Mouse (Mus musculus) midbrain, embryonic 15.5 days (tissue): ENCODE results near the gene Tmem200a. TPM values are rescaled to one million over a fixed set of nuclear protein-coding genes. Genes with fewer than 3 reads are reported as not detected.
"Not testable (repeated sequence)": the region's sequence is repeated elsewhere in the genome, so short reads cannot be mapped to it uniquely, and the experiment has no call there.

Source experiments
- ATAC-seq: fragments of 200-750 bp; cut with Nextera tagmentation; replicated peaks from 2 replicates; pipeline ENCODE4 v1.8.0; 2017; ENCODE audit warnings: moderate TSS enrichment
- H3K27ac ChIP-seq: fragments of 300-500 bp; sonication (generic); 2 replicates; pipeline ENCODE4 v1.5.1; 2015; ENCODE audit warnings: mild to moderate bottlenecking, inconsistent platforms
- H3K27me3 ChIP-seq: fragments of 300-500 bp; sonication (generic); replicated peaks from 2 replicates; pipeline ENCODE4 v1.6.1; 2015; ENCODE audit warnings: inconsistent platforms
- H3K36me3 ChIP-seq: fragments of 300-500 bp; sonication (generic); replicated peaks from 2 replicates; pipeline ENCODE4 v1.6.1; 2015; ENCODE audit warnings: inconsistent platforms
- H3K4me1 ChIP-seq: fragments of 300-500 bp; sonication (generic); 2 replicates; pipeline ENCODE4 v1.6.1; 2015; ENCODE audit warnings: inconsistent platforms
- H3K4me2 ChIP-seq: fragments of 300-500 bp; sonication (generic); 2 replicates; pipeline ENCODE4 v1.6.1; 2015; ENCODE audit warnings: inconsistent platforms, mild to moderate bottlenecking, moderate library complexity
- H3K4me3 ChIP-seq: fragments of 300-500 bp; sonication (generic); 2 replicates; pipeline ENCODE4 v1.5.1; 2015; ENCODE audit warnings: mild to moderate bottlenecking, inconsistent platforms
- H3K9ac ChIP-seq: fragments of 300-500 bp; sonication (generic); 2 replicates; pipeline ENCODE4 v1.6.1; 2015; ENCODE audit warnings: mild to moderate bottlenecking, inconsistent platforms
- H3K9me3 ChIP-seq: fragments of 300-500 bp; sonication (generic); 2 replicates; pipeline ENCODE4 v1.6.1; 2016; ENCODE audit warnings: inconsistent platforms
- WGBS: fragments of 180-500 bp; shearing (Covaris S2); methylation state at CpG from one replicate; pipeline ENCODE4 v1.1.7; 2015; ENCODE audit warnings: mixed read lengths; 5-methylcytosine and 5-hydroxymethylcytosine counted together
- polyA plus RNA-seq: library from polyadenylated mRNA; unstranded; fragments of >200 nt; fragmentation: Nextera tagmentation; extraction: Ambion mirVana; gene quantifications from 2 replicates; pipeline ENCODE4 v1.2.1, GENCODE M21; 2015

Tmem200a gene
- polyA plus RNA-seq, 1 experiment from 2014 or later: 35.6 TPM

GRCm38 (mm10) chr10:25920640-25921278 lies 158.1 kb downstream of the Tmem200a start:
- H3K36me3 ChIP-seq: no peaks in the 10 kb centered on the region
- no peaks in the 10 kb centered on the region for H3K9me3 ChIP-seq
- H3K4me1 ChIP-seq: peaks cover 5% of the 10 kb centered on the region; the same call in 1 of the 2 replicates
- ATAC-seq: peak; percentile 66; the same call in 1 of the 2 replicates
- 18% methylated on average over 4 of the region's 4 CpGs for WGBS
- H3K27me3 ChIP-seq: no peaks in the 10 kb centered on the region
- H3K4me3 ChIP-seq: no peak overlapping the region
- no peak overlapping the region for H3K4me2 ChIP-seq
- H3K27ac ChIP-seq: no peak overlapping the region
- no peak overlapping the region for H3K9ac ChIP-seq

- WGBS: 88% methylated on average over 2 of the region's 2 CpGs
- H3K36me3 ChIP-seq: no peaks in the 10 kb centered on the region
- H3K27ac ChIP-seq: no peak overlapping the region
- H3K9me3 ChIP-seq: no peaks in the 10 kb centered on the region
- H3K4me1 ChIP-seq: peaks cover 5% of the 10 kb centered on the region; the same call in 1 of the 2 replicates
- H3K4me2 ChIP-seq: no peak overlapping the region
- H3K9ac ChIP-seq: no peak overlapping the region
- no peak overlapping the region for H3K4me3 ChIP-seq
- H3K27me3 ChIP-seq: no peaks in the 10 kb centered on the region
- ATAC-seq: no peak
These were observed 160.7 kb downstream of the Tmem200a start for GRCm38 (mm10) chr10:25918103-25918502.

- ATAC-seq: no peak; the same call in 1 of the 2 replicates
- Histone ChIP-seq H3K4me1 (no peaks in the 10 kb centered on the region), H3K36me3 (no peaks in the 10 kb centered on the region), H3K9me3 (no peaks in the 10 kb centered on the region), H3K27ac (no peak overlapping the region), H3K9ac (no peak overlapping the region), H3K4me2 (no peak overlapping the region), H3K4me3 (no peak overlapping the region), H3K27me3 (no peaks in the 10 kb centered on the region)
- 27% methylated on average over 6 of the region's 6 CpGs for WGBS
These were observed 168.6 kb downstream of the Tmem200a start for GRCm38 (mm10) chr10:25910270-25910669.

- 23% methylated on average over 10 of the region's 10 CpGs for WGBS
- 0 out of 2 replicates have a peak, but pooled peaks have one; percentile 65 for ATAC-seq
- Histone ChIP-seq H3K4me2 (no peak overlapping the region), H3K9ac (no peak overlapping the region), H3K27ac (no peak overlapping the region), H3K4me3 (no peak overlapping the region), H3K4me1 (no peaks in the 10 kb centered on the region), H3K9me3 (no peaks in the 10 kb centered on the region), H3K36me3 (no peaks in the 10 kb centered on the region), H3K27me3 (no peaks in the 10 kb centered on the region)
These were observed 170.5 kb downstream of the Tmem200a start for GRCm38 (mm10) chr10:25908027-25909012.

- H3K4me3 ChIP-seq, H3K36me3 ChIP-seq, H3K4me1 ChIP-seq, H3K27ac ChIP-seq, H3K4me2 ChIP-seq, H3K27me3 ChIP-seq, H3K9me3 ChIP-seq, H3K9ac ChIP-seq, ATAC-seq: not testable (repeated sequence)
- 88% methylated on average over 5 of the region's 5 CpGs for WGBS
These were observed 184.7 kb downstream of the Tmem200a start for GRCm38 (mm10) chr10:25894126-25894525.

GRCm38 (mm10) chr10:25887225-25887624 lies 191.6 kb downstream of the Tmem200a start:
- ATAC-seq: no peak
- 46% methylated on average over 6 of the region's 6 CpGs for WGBS
- no peak overlapping the region for H3K9ac ChIP-seq

GRCm38 (mm10) chr10:25884512-25884911 lies 194.3 kb downstream of the Tmem200a start:
- no peaks in the 10 kb centered on the region for H3K9me3 ChIP-seq
- H3K9ac ChIP-seq: no peak overlapping the region
- 95% methylated on average over 2 of the region's 2 CpGs for WGBS
- H3K36me3 ChIP-seq: no peaks in the 10 kb centered on the region
- H3K4me1 ChIP-seq: no peaks in the 10 kb centered on the region
- no peak overlapping the region for H3K4me3 ChIP-seq
- no peak overlapping the region for H3K27ac ChIP-seq
- H3K27me3 ChIP-seq: no peaks in the 10 kb centered on the region
- no peak overlapping the region for H3K4me2 ChIP-seq
- ATAC-seq: no peak

More at GRCm38 (mm10) chr10:25887225-25887624, 191.6 kb downstream of the Tmem200a start:
- Histone ChIP-seq H3K4me3 (no peak overlapping the region), H3K36me3 (no peaks in the 10 kb centered on the region), H3K4me2 (no peak overlapping the region), H3K4me1 (no peaks in the 10 kb centered on the region), H3K9me3 (no peaks in the 10 kb centered on the region), H3K27me3 (no peaks in the 10 kb centered on the region), H3K27ac (no peak overlapping the region)

GRCm38 (mm10) chr10:25877731-25878130 lies 201.1 kb downstream of the Tmem200a start:
- Histone ChIP-seq H3K9ac (no peak overlapping the region), H3K9me3 (no peaks in the 10 kb centered on the region), H3K27me3 (no peaks in the 10 kb centered on the region), H3K27ac (no peak overlapping the region), H3K36me3 (no peaks in the 10 kb centered on the region), H3K4me1 (peaks cover 4% of the 10 kb centered on the region; the same call in 1 of the 2 replicates), H3K4me2 (no peak overlapping the region), H3K4me3 (no peak overlapping the region)
- 23% methylated on average over 2 of the region's 2 CpGs for WGBS
- no peak for ATAC-seq

- peaks cover 4% of the 10 kb centered on the region; the same call in 1 of the 2 replicates for H3K4me1 ChIP-seq
- no peak overlapping the region for H3K9ac ChIP-seq
- H3K9me3 ChIP-seq: no peaks in the 10 kb centered on the region
- peak; percentile 75 for ATAC-seq
- no peak overlapping the region for H3K27ac ChIP-seq
- H3K36me3 ChIP-seq: no peaks in the 10 kb centered on the region
- H3K27me3 ChIP-seq: no peaks in the 10 kb centered on the region
- H3K4me2 ChIP-seq: no peak overlapping the region
- H3K4me3 ChIP-seq: no peak overlapping the region
- WGBS: 20% methylated on average over 3 of the region's 3 CpGs
These were observed 202.0 kb downstream of the Tmem200a start for GRCm38 (mm10) chr10:25876809-25877208.

- no peak overlapping the region for H3K9ac ChIP-seq
- H3K36me3 ChIP-seq: no peaks in the 10 kb centered on the region
- no peak overlapping the region for H3K4me2 ChIP-seq
- peak; percentile 45; the same call in 1 of the 2 replicates for ATAC-seq
- no peaks in the 10 kb centered on the region for H3K9me3 ChIP-seq
- H3K27me3 ChIP-seq: no peaks in the 10 kb centered on the region
- WGBS: 32% methylated on average over 6 of the region's 6 CpGs
- no peak overlapping the region for H3K4me3 ChIP-seq
- H3K27ac ChIP-seq: no peak overlapping the region
- H3K4me1 ChIP-seq: no peaks in the 10 kb centered on the region
These were observed 210.1 kb downstream of the Tmem200a start for GRCm38 (mm10) chr10:25868739-25869138.
